Comparison of ENCODE assay signal across 28 mouse cellular contexts in genomic region chr6:148141874-148142273, GRCm38 (mm10).
DNase-seq lines count a peak whose midpoint lies in the region; ATAC-seq and TF ChIP-seq lines count a peak whose summit lies in the region.
"Had no signal": no experiment of that assay in that cellular context is flagged by ENCODE, and none has a peak within 500 bp of the region (broad histone marks: within the 10 kb centered on the region; RNA-seq: fewer than 3 reads in every experiment).

No protein-coding gene starts in this region.

- no peak for DNase-seq in liver, adult 2 months (ENCODE audit: extremely low read depth, low read depth, low spot score)
- DNase-seq in liver = no peak
- DNase-seq in testis, postnatal 10 days (ENCODE audit: low spot score) = no peak
- DNase-seq in Patski (ENCODE audit: low read depth, low spot score) = no peak
- no peak for DNase-seq in urinary bladder, postnatal 36 days (ENCODE audit: low spot score in 2 of 2)
- no peak for DNase-seq in ovary, postnatal 10 days (ENCODE audit: low spot score)
- DNase-seq: adrenal gland, adult 8-10 months; cerebellum, adult 8-10 months; cerebellum, postnatal 25 days; gastrocnemius, postnatal 14 days; heart, adult 11 months; kidney, adult 11 months; kidney, postnatal 36 days; layer of hippocampus, postnatal 36 days; left cerebral cortex, postnatal 4 days; lung, adult 18-20 months; lung, postnatal 10 days; right cerebral cortex, adult 18-20 months; right cerebral cortex, postnatal 4 days; thymus, postnatal 14 days had no signal

- no peak for TF ChIP-seq POLR2A in liver, adult 2 months (IDR thresholded peaks at IDR 0.05; ENCODE audit: extremely low read depth, insufficient read depth, low read length)
- no peak for TF ChIP-seq POLR2A in testis, adult 2 months (IDR thresholded peaks at IDR 0.05; ENCODE audit: control insufficient read depth, low read depth, low read length)

- H3K79me2 ChIP-seq in liver, adult 2 months (ENCODE audit: control insufficient read depth, insufficient read depth, low read length) = no peaks in the 10 kb centered on the region

- POLR2A ChIA-PET in Patski (lab: Charles Lee) = interaction anchor here (0.7 kb wide), 1 partner anchor 738 kb away, joined by 4 read pairs; no protein-coding TSS in a partner anchor

- TF ChIP-seq CTCF in liver, adult 2 months (IDR thresholded peaks at IDR 0.05; ENCODE audit: low read depth, low read length) = peak; percentile 55
- TF ChIP-seq CTCF in testis, adult 2 months (IDR thresholded peaks at IDR 0.05; ENCODE audit: control insufficient read depth, insufficient read depth, insufficient replicate concordance, low read depth, low read length) = peak; percentile 80; the same call in 1 of the 2 replicates
- peak; percentile 30 for TF ChIP-seq CTCF in Patski (IDR thresholded peaks at IDR 0.05)

- H3K9ac ChIP-seq in liver, adult 2 months (ENCODE audit: low read depth, low read length) = no peak overlapping the region
- H3K9ac ChIP-seq: forebrain, embryonic 13.5 days; heart, embryonic 15.5 days; hindbrain, embryonic 12.5 days; midbrain, embryonic 15.5 days had no signal

- H3K4me1 ChIP-seq in liver, adult 2 months (ENCODE audit: control insufficient read depth, insufficient read depth, low read length) = peaks cover 5% of the 10 kb centered on the region
- H3K4me1 ChIP-seq in testis, adult 2 months (ENCODE audit: control insufficient read depth, insufficient read depth, low read length) = no peaks in the 10 kb centered on the region
- H3K4me1 ChIP-seq: forebrain, embryonic 13.5 days; heart, embryonic 10.5 days; heart, embryonic 15.5 days; hindbrain, embryonic 12.5 days; midbrain, embryonic 15.5 days had no signal

- no peaks in the 10 kb centered on the region for H3K36me3 ChIP-seq in liver, adult 2 months (ENCODE audit: control insufficient read depth, insufficient read depth, low read length)
- H3K36me3 ChIP-seq in testis, adult 2 months (ENCODE audit: control insufficient read depth, insufficient read depth, low read length) = no peaks in the 10 kb centered on the region
- H3K36me3 ChIP-seq: G1E; heart, embryonic 10.5 days; heart, embryonic 15.5 days; hindbrain, embryonic 12.5 days; midbrain, embryonic 15.5 days had no signal

- CTCF ChIA-PET in Patski (lab: Charles Lee) = interaction anchor here (1.0 kb wide), 1 partner anchor 30 kb away, joined by 3 read pairs; no protein-coding TSS in a partner anchor

- 82% methylated on average over 5 of the region's 5 CpGs for WGBS in liver, adult 2 months

- H3K27ac ChIP-seq in liver, adult 2 months (replicated peaks; ENCODE audit: insufficient read depth, low read depth, low read length) = peak overlapping the region; percentile 53; the same call in 1 of the 2 replicates
- H3K27ac ChIP-seq in testis, adult 2 months (ENCODE audit: control insufficient read depth, insufficient read depth, low read depth, low read length) = no peak overlapping the region
- H3K27ac ChIP-seq: forebrain, embryonic 13.5 days; heart, embryonic 10.5 days; heart, embryonic 15.5 days; hindbrain, embryonic 12.5 days; midbrain, embryonic 15.5 days had no signal

- no peaks in the 10 kb centered on the region for H3K27me3 ChIP-seq in liver, adult 2 months (ENCODE audit: control insufficient read depth, insufficient read depth, low read length)
- no peaks in the 10 kb centered on the region for H3K27me3 ChIP-seq in testis, adult 2 months (ENCODE audit: control insufficient read depth, insufficient read depth, low read length)
- peaks cover 9% of the 10 kb centered on the region for H3K27me3 ChIP-seq in Patski
- H3K27me3 ChIP-seq: heart, embryonic 15.5 days; hindbrain, embryonic 12.5 days; midbrain, embryonic 15.5 days had no signal

- in situ Hi-C loops in Patski (cut with MboI; ENCODE audit: low pct_unique_long_range_greater_than_20kb) = loop anchor here (25.0 kb wide), 1 partner anchor 1130 kb away; no protein-coding TSS in a partner anchor

- H3K4me3 ChIP-seq in liver, adult 2 months (ENCODE audit: insufficient read depth, low read depth, low read length) = no peak overlapping the region
- no peak overlapping the region for H3K4me3 ChIP-seq in testis, adult 2 months (ENCODE audit: control insufficient read depth, low read depth, low read length)
- H3K4me3 ChIP-seq: forebrain, embryonic 13.5 days; heart, embryonic 10.5 days; heart, embryonic 15.5 days; hindbrain, embryonic 12.5 days; midbrain, embryonic 15.5 days had no signal

- ATAC-seq in Patski = no peak
- ATAC-seq: CD4-positive, CD25-positive, alpha-beta regulatory T cell, adult 4 months; forebrain, embryonic 13.5 days; midbrain, embryonic 15.5 days had no signal

Comparison
In these comparisons a context has a peak if more than half of its experiments do, and no peak if none do; other contexts are left out.
1. CTCF ChIP-seq: peak in every context shown above with its lines; median percentile 80 in testis, adult 2 months; 55 in liver, adult 2 months; 30 in Patski.